Mouse (Mus musculus): ENCODE measurements around the gene Inhbc. TPM values are rescaled to one million over a fixed set of nuclear protein-coding genes. Genes with fewer than 3 reads are reported as not detected.
"Not testable (repeated sequence)": the region's sequence is repeated elsewhere in the genome, so short reads cannot be mapped to it uniquely, and the experiment has no call there.

Gene Inhbc
- polyA plus RNA-seq, 1 experiment from 2014 or later: 4.6 TPM

DNA sequence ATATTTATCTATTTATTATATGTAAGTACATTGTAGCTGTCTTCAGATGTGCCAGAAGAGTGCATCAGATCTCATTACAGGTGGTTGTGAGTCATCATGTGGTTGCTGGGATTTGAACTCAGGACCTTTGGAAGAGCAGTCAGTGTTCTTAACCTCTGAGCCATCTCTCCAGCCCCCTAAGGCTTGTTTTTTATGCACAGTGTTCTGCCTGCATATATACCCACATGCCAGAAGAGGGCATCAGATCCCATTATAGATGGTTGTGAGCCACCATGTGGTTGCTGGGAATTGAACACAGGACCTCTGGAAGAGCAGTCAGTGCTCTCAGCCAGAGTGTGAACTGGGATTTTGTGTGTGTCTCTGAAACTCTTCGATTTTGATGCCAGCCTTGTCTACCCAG is 55.3 kb downstream of the Inhbc start:
- ATAC-seq (ENCODE audit: insufficient read depth); H3K9me3 ChIP-seq (replicated peaks); H3K36me3 ChIP-seq (replicated peaks); H3K27ac ChIP-seq (replicated peaks); H3K4me2 ChIP-seq; H3K9ac ChIP-seq; H3K27me3 ChIP-seq; H3K4me3 ChIP-seq (replicated peaks): not testable (repeated sequence)
- H3K4me1 ChIP-seq (replicated peaks): peaks cover 46% of the 10 kb centered on the region
- 65% methylated on average over 1 of the region's 1 CpGs for WGBS (ENCODE audit: insufficient replicate concordance)

DNA sequence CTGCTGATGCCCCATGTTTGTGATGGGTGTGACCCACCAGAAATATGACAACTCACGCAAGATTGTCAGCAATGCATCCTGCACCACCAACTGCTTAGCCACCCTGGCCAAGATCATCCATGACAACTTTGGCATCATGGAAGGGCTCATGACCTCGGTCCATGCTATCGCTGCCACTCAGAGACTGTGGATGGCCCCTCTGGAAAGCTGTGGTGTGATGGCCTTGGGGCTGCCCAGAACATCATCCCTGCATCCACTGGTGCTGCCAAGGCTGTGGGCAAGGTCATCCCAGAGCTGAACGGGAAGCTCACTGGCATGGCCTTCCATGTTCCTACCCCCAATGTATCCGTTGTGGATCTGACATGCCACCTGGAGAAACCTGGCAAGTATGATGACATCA is 56.7 kb downstream of the Inhbc start:
- not testable (repeated sequence) for H3K4me3 ChIP-seq (replicated peaks); H3K9ac ChIP-seq; ATAC-seq (ENCODE audit: insufficient read depth); H3K27me3 ChIP-seq; H3K9me3 ChIP-seq (replicated peaks); H3K4me2 ChIP-seq; H3K27ac ChIP-seq (replicated peaks)
- Histone ChIP-seq H3K4me1 (replicated peaks) (peaks cover 48% of the 10 kb centered on the region), H3K36me3 (replicated peaks) (peaks cover 17% of the 10 kb centered on the region)
- 74% methylated on average over 5 of the region's 5 CpGs for WGBS (ENCODE audit: insufficient replicate concordance)

DNA sequence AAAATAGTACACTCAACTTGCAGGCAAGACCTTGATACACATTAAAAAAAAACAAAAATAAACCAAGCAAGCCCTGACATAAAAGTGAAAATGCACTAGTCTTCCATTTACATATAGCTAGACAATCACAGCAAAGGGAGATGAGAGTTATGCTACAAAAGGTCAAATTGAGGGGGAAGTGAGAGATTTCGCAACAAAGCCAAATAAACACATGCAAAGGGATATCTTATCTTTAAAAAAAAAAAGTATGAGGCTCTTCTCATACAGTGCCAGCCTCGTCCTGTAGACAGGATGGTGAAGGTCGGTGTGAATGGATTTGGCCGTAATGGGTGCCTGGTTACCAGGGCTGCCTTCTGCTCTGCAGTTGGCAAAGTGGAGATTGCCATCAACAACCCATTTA is 57.4 kb downstream of the Inhbc start:
- no peak for ATAC-seq (ENCODE audit: insufficient read depth)
- H3K27me3 ChIP-seq: no peaks in the 10 kb centered on the region

DNA sequence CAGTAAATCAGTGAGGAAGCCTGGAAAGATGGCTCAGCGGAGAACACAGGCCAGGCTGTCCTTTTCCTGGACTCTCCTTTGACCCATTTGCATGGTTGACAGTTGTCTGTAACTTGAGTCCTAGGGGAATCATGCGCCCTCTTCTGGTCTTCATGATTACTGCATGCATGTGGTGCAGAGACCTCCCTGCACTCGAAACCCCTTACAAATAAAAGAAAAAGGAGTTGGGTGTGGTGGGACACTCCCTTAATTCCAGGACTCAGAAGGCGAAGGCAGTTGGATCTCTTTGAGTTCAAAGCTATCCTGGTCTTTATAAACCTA is 57.9 kb downstream of the Inhbc start:
- peaks cover 29% of the 10 kb centered on the region for H3K36me3 ChIP-seq (replicated peaks)
- WGBS (ENCODE audit: insufficient replicate concordance): 4% methylated on average over 4 of the region's 4 CpGs
- no peaks in the 10 kb centered on the region for H3K27me3 ChIP-seq
- peak overlapping the region; percentile 91 for H3K27ac ChIP-seq (replicated peaks)
- peaks cover 38% of the 10 kb centered on the region for H3K4me1 ChIP-seq (replicated peaks)
- H3K4me2 ChIP-seq: peak overlapping the region; percentile 84
- peak overlapping the region; percentile 91 for H3K4me3 ChIP-seq (replicated peaks)
- ATAC-seq (ENCODE audit: insufficient read depth): peak; percentile 40
- H3K9ac ChIP-seq: peak overlapping the region; percentile 94
- H3K9me3 ChIP-seq (replicated peaks): no peaks in the 10 kb centered on the region

More for the DNA sequence above, 57.4 kb downstream of the Inhbc start:
- Histone ChIP-seq H3K9me3 (replicated peaks) (no peaks in the 10 kb centered on the region), H3K4me1 (replicated peaks) (peaks cover 44% of the 10 kb centered on the region), H3K4me2 (peak overlapping the region; percentile 84), H3K9ac (0 out of 2 replicates have a peak overlapping the region, but pooled peaks have one; percentile 5), H3K36me3 (replicated peaks) (peaks cover 23% of the 10 kb centered on the region), H3K4me3 (replicated peaks) (no peak overlapping the region), H3K27ac (replicated peaks) (peak overlapping the region; percentile 91)
- 36% methylated on average over 4 of the region's 4 CpGs for WGBS (ENCODE audit: insufficient replicate concordance)

DNA sequence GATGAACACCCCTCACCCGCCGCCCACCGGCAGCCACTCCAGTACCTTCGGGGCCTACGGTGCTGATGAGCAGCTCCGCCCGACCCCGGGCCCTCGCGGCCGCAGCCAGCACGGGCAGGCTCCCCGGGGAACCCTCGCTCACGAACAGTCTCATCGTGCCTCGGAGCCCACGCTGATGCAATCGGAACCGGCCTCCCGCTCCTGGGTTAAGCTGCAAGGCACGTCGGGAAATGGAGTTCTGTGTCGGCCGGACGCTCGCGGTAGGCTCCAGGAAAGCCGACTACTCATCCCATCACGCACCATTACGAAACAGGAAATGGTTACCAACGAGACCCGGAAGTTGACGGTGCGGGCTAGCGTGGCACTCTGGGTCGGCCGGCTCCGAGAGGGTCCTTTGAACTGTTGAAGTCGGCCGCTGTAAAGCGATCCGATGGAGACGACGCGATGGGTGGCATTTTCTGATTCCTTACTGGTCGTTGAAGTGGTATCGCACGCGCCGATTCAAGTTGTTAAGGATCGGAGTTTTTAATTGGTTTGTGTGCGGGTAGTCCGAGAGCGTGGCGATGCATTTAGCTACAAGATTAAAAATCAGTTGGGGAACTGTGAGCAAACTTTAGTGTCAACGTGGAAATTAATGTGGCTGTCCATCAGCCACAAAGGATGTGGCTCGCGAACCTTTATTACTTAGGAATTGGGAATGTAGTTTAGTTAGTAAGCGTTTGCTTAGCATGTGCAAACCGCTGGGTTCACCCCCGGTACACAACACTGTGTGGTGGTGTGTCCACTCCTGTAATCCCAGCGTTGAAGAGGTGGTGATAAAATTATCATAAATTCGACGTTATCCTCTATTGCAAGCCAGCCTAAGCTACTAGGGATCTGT is 58.5 kb downstream of the Inhbc start, which contains the start of gene Mars:
Gene Mars, minus strand, starts transcription at position 311 of the 880 bp plus-strand sequence.
- Histone ChIP-seq H3K27me3 (no peaks in the 10 kb centered on the region), H3K4me3 (replicated peaks) (peak within 1 kb of the TSS; percentile 91), H3K36me3 (replicated peaks) (peaks cover 35% of the 10 kb centered on the region), H3K4me1 (replicated peaks) (peaks cover 32% of the 10 kb centered on the region), H3K9me3 (replicated peaks) (no peaks in the 10 kb centered on the region), H3K4me2 (peak within 1 kb of the TSS; percentile 84), H3K27ac (replicated peaks) (peak within 1 kb of the TSS; percentile 91), H3K9ac (peak within 1 kb of the TSS; percentile 94)
- ATAC-seq (ENCODE audit: insufficient read depth): peak; percentile 96
- WGBS (ENCODE audit: insufficient replicate concordance): under 1% methylated on average over 65 of the region's 65 CpGs

DNA sequence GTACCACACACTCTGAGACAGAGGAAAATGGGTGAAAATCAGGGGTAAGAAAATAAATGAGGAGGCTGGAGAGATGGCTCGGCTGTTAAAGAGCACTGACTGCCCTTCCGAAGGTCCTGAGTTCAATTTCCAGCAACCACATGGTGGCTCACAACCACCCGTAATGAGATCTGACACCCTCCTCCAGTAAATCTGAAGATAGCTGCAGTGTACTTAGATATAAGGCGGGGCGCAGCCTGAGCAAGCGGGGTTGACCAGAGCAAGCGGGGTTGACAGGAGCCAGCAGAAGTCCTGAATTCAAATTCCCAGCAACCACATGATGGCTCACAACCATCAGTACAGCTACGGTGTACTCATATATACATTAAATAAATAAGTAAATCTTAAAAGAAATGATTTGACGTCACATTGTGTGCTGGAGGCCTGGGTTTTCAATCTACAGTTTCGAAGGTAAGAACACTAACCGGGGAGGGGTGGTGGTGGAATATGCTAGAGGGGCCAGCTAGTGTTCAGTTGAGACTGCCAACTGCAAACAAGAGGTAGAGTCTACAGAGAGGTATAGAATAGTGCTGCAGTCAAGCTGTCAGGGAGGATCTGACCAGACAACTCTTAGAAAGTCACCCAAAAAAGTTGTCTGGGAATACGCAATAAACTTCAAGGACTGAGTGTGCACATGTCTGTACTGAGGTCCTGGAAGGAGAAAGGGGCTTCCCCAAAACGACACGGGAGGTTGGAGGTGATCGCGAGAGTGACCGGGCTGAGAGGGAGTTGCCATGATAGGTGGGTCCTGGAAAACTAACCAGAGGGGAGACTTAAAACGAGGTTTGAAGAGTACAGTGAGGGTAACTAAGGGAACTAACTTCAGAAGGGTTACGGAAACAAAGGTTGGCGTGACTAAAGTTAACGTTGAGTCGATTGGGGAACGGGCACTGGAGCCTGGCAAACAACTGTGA is 59.4 kb downstream of the Inhbc start:
- H3K9ac ChIP-seq: peak overlapping the region; percentile 94
- no peaks in the 10 kb centered on the region for H3K27me3 ChIP-seq
- peak overlapping the region; percentile 91 for H3K4me3 ChIP-seq (replicated peaks)
- H3K9me3 ChIP-seq (replicated peaks): no peaks in the 10 kb centered on the region
- peak overlapping the region; percentile 91 for H3K27ac ChIP-seq (replicated peaks)
- peak; percentile 58 for ATAC-seq (ENCODE audit: insufficient read depth)
- 18% methylated on average over 23 of the region's 23 CpGs for WGBS (ENCODE audit: insufficient replicate concordance)
- H3K4me2 ChIP-seq: peak overlapping the region; percentile 84
- peaks cover 44% of the 10 kb centered on the region for H3K36me3 ChIP-seq (replicated peaks)
- peaks cover 28% of the 10 kb centered on the region for H3K4me1 ChIP-seq (replicated peaks)

DNA sequence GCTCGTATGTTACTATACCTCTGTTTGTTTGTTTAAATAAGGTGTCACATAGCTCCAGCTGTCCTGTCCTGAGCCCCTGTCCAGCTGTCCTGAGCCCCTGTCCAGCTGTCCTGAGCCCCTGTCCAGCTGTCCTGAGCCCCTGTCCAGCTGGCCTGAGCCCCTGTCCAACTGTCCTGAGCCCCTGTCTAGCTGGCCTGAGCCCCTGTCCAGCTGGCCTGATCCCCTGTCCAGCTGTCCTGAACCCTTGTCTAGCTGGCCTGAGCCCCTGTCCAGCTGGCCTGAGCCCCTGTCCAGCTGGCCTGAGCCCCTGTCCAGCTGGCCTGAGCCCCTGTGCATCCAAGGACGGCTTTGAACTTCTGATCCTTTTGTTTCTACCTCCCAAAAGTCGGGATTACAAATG is 61.1 kb downstream of the Inhbc start:
- not testable (repeated sequence) for H3K4me3 ChIP-seq (replicated peaks); H3K9me3 ChIP-seq (replicated peaks); H3K27me3 ChIP-seq; ATAC-seq (ENCODE audit: insufficient read depth); H3K4me2 ChIP-seq; H3K9ac ChIP-seq; H3K27ac ChIP-seq (replicated peaks)
- peaks cover 60% of the 10 kb centered on the region for H3K36me3 ChIP-seq (replicated peaks)
- peaks cover 25% of the 10 kb centered on the region for H3K4me1 ChIP-seq (replicated peaks)
- WGBS (ENCODE audit: insufficient replicate concordance): 77% methylated on average over 3 of the region's 3 CpGs

Other genes starting within 250 kb of the Inhbc start
- gene Os9, start 249.3 kb downstream of the Inhbc start, polyA plus RNA-seq (2015; fragmentation: Nextera tagmentation; extraction: Ambion mirVana): 54.0 and 58.1 TPM in 2 replicates
- 19.3 and 21.0 TPM in 2 replicates for gene B4galnt1, start 205.2 kb downstream of the Inhbc start, polyA plus RNA-seq (2015; fragmentation: Nextera tagmentation; extraction: Ambion mirVana)
- 2.1 and 3.2 TPM in 2 replicates for gene Slc26a10, start 189.8 kb downstream of the Inhbc start, polyA plus RNA-seq (2015; fragmentation: Nextera tagmentation; extraction: Ambion mirVana)
- gene Arhgef25, start 180.3 kb downstream of the Inhbc start, polyA plus RNA-seq (2015; fragmentation: Nextera tagmentation; extraction: Ambion mirVana): 5.4 and 5.8 TPM in 2 replicates
- 16.7 and 16.9 TPM in 2 replicates for gene Dtx3, start 174.7 kb downstream of the Inhbc start, polyA plus RNA-seq (2015; fragmentation: Nextera tagmentation; extraction: Ambion mirVana)
- gene Pip4k2c, start 158.8 kb downstream of the Inhbc start, polyA plus RNA-seq (2015; fragmentation: Nextera tagmentation; extraction: Ambion mirVana): 41.9 and 45.1 TPM in 2 replicates
- 0.06 and 0.21 TPM in 2 replicates for gene Kif5a, start 107.1 kb downstream of the Inhbc start, polyA plus RNA-seq (2015; fragmentation: Nextera tagmentation; extraction: Ambion mirVana)
- gene Dctn2, start 104.1 kb downstream of the Inhbc start, polyA plus RNA-seq (2015; fragmentation: Nextera tagmentation; extraction: Ambion mirVana): 69.5 and 75.7 TPM in 2 replicates
- gene Mbd6, start 81.4 kb downstream of the Inhbc start, polyA plus RNA-seq (2015; fragmentation: Nextera tagmentation; extraction: Ambion mirVana): 7.9 and 8.0 TPM in 2 replicates
- gene Mars, start 58.6 kb downstream of the Inhbc start, polyA plus RNA-seq (2015; fragmentation: Nextera tagmentation; extraction: Ambion mirVana): 109 and 112 TPM in 2 replicates
- 14.1 and 14.9 TPM in 2 replicates for gene Arhgap9, start 48.5 kb downstream of the Inhbc start, polyA plus RNA-seq (2015; fragmentation: Nextera tagmentation; extraction: Ambion mirVana)
- 0.31 and 0.32 TPM in 2 replicates for gene Gli1, start 28.5 kb downstream of the Inhbc start, polyA plus RNA-seq (2015; fragmentation: Nextera tagmentation; extraction: Ambion mirVana)
- 0.71 and 0.82 TPM in 2 replicates for gene Inhbe, start 16.0 kb downstream of the Inhbc start, polyA plus RNA-seq (2015; fragmentation: Nextera tagmentation; extraction: Ambion mirVana)
- 14.4 and 15.0 TPM in 2 replicates for gene R3hdm2, start 9.9 kb upstream of the Inhbc start, polyA plus RNA-seq (2015; fragmentation: Nextera tagmentation; extraction: Ambion mirVana)
- 1.0 and 1.2 TPM in 2 replicates for gene Stac3, start 131.3 kb upstream of the Inhbc start, polyA plus RNA-seq (2015; fragmentation: Nextera tagmentation; extraction: Ambion mirVana)
- 20.7 and 42.1 TPM in 2 replicates for gene Ndufa4l2, start 144.5 kb upstream of the Inhbc start, polyA plus RNA-seq (2015; fragmentation: Nextera tagmentation; extraction: Ambion mirVana)
- 138 and 159 TPM in 2 replicates for gene Shmt2, start 152.0 kb upstream of the Inhbc start, polyA plus RNA-seq (2015; fragmentation: Nextera tagmentation; extraction: Ambion mirVana)
- gene Nxph4, start 164.1 kb upstream of the Inhbc start, polyA plus RNA-seq (2015; fragmentation: Nextera tagmentation; extraction: Ambion mirVana): 0.07 TPM in 1 of 2 replicates, not detected in the other